Mouse (Mus musculus): ENCODE data around the gene Paics. TPM values are rescaled to one million over a fixed set of nuclear protein-coding genes. Genes with fewer than 3 reads are reported as not detected.

Gene Paics
- polyA plus RNA-seq, 1 experiment from 2014 or later = 158 TPM

GRCm38 (mm10) chr5:77013171-77013570 is 62.1 kb downstream of the Paics start:
- no peak overlapping the region for H3K4me2 ChIP-seq
- no peak overlapping the region for H3K9ac ChIP-seq
- no peaks in the 10 kb centered on the region for H3K9me3 ChIP-seq (replicated peaks)
- H3K27ac ChIP-seq (replicated peaks) = no peak overlapping the region
- no peak overlapping the region for H3K4me3 ChIP-seq (replicated peaks)
- peaks cover 34% of the 10 kb centered on the region for H3K4me1 ChIP-seq (replicated peaks)
- ATAC-seq (ENCODE audit: insufficient read depth) = no peak
- H3K36me3 ChIP-seq (replicated peaks) = no peaks in the 10 kb centered on the region
- 49% methylated on average over 3 of the region's 3 CpGs for WGBS (ENCODE audit: insufficient replicate concordance)
- 0 out of 2 replicates have a peak, but pooled peaks cover 3% of the 10 kb centered on the region for H3K27me3 ChIP-seq

DNA sequence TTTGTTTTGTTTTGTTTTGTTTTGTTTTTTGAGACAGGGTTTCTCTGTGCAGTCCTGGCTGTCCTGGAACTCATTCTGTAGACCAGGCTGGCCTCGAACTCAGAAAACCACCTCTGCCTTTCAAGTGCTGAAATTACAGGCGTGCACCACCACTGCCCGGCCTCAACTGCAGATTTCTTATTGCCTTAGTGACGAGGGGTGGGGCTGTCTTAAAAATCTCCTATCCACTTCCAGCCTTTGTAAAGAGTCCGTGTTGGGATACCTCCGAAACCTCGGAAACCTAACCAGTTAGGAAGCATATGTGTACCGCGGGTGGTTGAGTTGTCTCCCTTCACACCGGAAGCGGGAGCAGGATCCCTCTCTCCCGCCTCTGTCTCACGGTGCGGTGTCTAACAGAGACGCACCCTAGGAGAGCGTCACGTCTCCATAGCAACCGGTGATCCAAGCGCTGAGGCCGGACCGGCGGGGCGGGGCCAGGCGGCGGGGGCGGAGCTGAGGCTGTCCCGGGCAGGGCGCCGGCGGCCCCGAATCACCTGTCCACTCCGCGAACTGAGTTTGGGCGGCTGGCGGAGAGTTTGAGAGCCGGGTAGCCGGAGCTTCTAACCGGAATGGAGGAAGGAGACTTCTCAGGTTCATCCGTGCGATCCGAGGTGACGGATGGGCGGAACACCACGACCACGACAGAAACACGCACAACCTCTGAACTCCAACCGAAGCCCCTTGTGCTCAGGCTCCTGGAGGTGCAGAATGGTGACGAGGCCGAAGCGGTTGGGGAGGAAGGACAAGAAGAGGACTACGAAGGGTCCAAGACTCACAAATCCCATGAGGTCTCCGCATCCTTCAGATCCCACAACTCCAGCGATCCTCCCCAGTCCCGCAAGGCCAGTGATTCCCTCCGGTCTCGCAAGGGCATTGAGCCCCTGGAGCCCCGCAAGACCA is 64.7 kb downstream of the Paics start, which contains the start of gene Thegl:
Gene Thegl, plus strand, starts transcription at position 480 of the 939 bp plus-strand sequence.
- peaks cover 28% of the 10 kb centered on the region for H3K4me1 ChIP-seq (replicated peaks)
- peak; percentile 97 for ATAC-seq (ENCODE audit: insufficient read depth)
- 12% methylated on average over 57 of the region's 57 CpGs for WGBS (ENCODE audit: insufficient replicate concordance)
- H3K9me3 ChIP-seq (replicated peaks) = no peaks in the 10 kb centered on the region
- 0 out of 2 replicates have a peak, but pooled peaks cover 3% of the 10 kb centered on the region for H3K27me3 ChIP-seq
- peak within 1 kb of the TSS; percentile 58; the same call in 1 of the 2 replicates for H3K9ac ChIP-seq
- H3K36me3 ChIP-seq (replicated peaks) = no peaks in the 10 kb centered on the region
- H3K27ac ChIP-seq (replicated peaks) = no peak within 1 kb of the TSS
- peak within 1 kb of the TSS; percentile 62 for H3K4me3 ChIP-seq (replicated peaks)
- H3K4me2 ChIP-seq = peak within 1 kb of the TSS; percentile 85

Other genes with a start within 250 kb of the Paics start
- gene Aasdh, start 45.8 kb upstream of the Paics start, polyA plus RNA-seq (2015; fragmentation: Nextera tagmentation; extraction: Ambion mirVana) = 5.0 and 5.3 TPM in 2 replicates
- gene Ppat, start 271 bp downstream of the Paics start, polyA plus RNA-seq (2015; fragmentation: Nextera tagmentation; extraction: Ambion mirVana) = 21.9 and 23.1 TPM in 2 replicates
- gene Srp72, start 23.4 kb downstream of the Paics start, polyA plus RNA-seq (2015; fragmentation: Nextera tagmentation; extraction: Ambion mirVana) = 40.0 and 41.3 TPM in 2 replicates
- gene Arl9, start 52.7 kb downstream of the Paics start, polyA plus RNA-seq (2015; fragmentation: Nextera tagmentation; extraction: Ambion mirVana) = 0.38 TPM in 1 of 2 replicates, not detected in the other
- gene Thegl, start 64.7 kb downstream of the Paics start, polyA plus RNA-seq (2015; fragmentation: Nextera tagmentation; extraction: Ambion mirVana) = 0.16 and 0.32 TPM in 2 replicates
- gene Hopx, start 163.8 kb downstream of the Paics start, polyA plus RNA-seq (2015; fragmentation: Nextera tagmentation; extraction: Ambion mirVana) = 0.13 and 0.28 TPM in 2 replicates